Mouse (Mus musculus): ENCODE data around the gene Ank3.

Gene Ank3

GRCm38 (mm10) chr10:69576264-69576663, 177.7 kb downstream of the Ank3 start:
- no peak for DNase-seq

- DNase-seq, result no peak
Measured at GRCm38 (mm10) chr10:69577061-69577728, 178.6 kb downstream of the Ank3 start.

DNA sequence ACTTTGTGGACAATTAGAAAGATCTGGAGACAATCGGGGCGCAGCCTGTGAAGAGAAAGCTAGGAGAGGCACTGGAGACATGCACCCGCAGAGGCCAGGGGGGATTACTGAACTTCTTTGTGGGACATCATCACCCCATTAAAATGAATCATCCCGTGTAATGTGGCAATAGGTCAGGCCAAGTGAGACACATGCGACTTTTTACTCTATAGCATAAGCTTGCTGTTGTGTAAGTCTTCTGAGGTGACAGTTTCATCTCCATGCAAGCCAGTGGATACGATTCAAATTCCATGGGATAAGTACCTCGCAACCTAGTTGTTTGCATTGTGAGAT, 179.1 kb downstream of the Ank3 start:
- no peak for DNase-seq

DNA sequence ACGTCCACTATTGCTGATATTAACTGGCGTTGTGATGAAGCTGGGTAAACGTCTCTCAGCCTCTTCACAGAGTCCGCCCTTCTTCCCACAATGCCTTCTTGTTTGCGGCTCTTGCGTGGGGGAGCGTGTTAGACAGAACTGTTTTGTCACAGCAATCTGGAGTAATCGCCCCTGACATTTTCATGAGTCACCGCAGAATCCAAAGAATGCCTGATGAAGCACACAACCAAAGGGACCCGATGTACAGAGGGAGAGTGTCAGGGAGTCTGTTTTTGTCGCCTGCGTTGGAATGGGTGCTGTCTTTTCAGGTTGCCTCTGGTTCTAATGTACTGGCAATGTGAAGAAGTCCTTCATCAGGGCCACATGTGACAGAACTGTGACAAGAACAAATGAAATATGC, 181.0 kb downstream of the Ank3 start:
- DNase-seq, result no peak

GRCm38 (mm10) chr10:69581525-69581924, 183.0 kb downstream of the Ank3 start:
- no peak for DNase-seq

GRCm38 (mm10) chr10:69583874-69584481, 185.4 kb downstream of the Ank3 start:
- no peak for DNase-seq

GRCm38 (mm10) chr10:69584566-69584965, 186.0 kb downstream of the Ank3 start:
- peak; percentile 44 to 62 for DNase-seq

GRCm38 (mm10) chr10:69585271-69585670, 186.7 kb downstream of the Ank3 start:
- no peak for DNase-seq

- peak; percentile 97 for DNase-seq
Measured at GRCm38 (mm10) chr10:69594186-69595131, 195.9 kb downstream of the Ank3 start.

DNA sequence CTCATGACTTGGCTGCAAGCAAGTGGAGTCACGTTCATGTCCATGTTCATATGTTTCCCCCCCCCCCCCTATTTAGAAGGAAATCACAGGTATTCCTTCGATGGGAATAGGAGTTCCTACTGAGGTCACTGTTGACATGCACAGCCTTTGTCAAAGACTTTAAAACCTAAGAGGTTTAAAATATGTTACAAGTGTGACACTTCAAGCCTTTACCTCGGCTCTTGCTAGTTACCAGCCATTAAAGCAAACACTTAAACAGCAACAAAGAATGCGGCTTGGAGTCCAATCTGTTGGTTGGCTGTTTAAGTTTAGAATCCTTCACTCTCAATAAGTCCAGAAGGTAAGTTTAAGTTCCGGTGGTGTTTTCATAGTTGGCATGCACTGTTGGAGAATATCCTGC, 196.9 kb downstream of the Ank3 start:
- no peak for DNase-seq

GRCm38 (mm10) chr10:69601471-69601870, 202.9 kb downstream of the Ank3 start:
- DNase-seq, result no peak

DNA sequence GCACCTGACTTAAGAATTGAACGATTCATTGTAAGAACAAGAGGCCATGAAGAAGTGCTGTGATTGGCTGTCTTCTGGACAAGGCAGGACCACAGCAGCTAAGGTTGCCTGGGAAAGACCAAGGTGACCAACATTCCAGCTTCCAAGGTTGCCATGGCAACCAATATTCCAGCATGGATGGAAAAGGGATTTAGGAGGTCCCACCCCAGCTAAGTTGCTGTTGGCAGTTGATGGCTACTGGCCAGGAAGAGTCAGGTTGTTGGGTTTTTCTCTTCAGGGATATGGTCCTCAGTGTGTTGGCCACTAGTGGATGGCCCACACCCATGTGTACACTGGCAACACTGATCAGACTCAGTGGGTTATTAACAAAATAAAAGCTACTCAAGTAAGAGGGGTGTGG, 204.1 kb downstream of the Ank3 start:
- no peak for DNase-seq

DNA sequence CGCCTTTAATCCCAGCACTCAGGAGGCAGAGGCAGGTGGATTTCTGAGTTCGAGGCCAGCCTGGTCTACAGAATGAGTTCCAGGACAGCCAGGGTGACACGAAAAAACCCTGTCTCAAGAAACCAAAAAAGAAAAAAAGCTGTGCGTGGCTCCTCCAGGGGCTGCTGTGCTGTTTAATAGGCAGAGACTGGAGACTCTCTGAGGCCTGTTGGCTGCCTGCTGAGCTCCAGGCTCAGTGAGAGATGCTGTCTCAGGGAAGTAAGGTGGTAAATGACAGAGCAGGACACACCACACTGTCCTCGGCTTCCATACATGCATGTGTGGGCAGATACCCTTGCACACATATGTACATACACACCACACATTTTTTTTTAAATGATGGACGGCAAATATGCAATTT, 206.0 kb downstream of the Ank3 start:
- DNase-seq, result no peak

GRCm38 (mm10) chr10:69605211-69605610, 206.6 kb downstream of the Ank3 start:
- DNase-seq, result no peak

DNA sequence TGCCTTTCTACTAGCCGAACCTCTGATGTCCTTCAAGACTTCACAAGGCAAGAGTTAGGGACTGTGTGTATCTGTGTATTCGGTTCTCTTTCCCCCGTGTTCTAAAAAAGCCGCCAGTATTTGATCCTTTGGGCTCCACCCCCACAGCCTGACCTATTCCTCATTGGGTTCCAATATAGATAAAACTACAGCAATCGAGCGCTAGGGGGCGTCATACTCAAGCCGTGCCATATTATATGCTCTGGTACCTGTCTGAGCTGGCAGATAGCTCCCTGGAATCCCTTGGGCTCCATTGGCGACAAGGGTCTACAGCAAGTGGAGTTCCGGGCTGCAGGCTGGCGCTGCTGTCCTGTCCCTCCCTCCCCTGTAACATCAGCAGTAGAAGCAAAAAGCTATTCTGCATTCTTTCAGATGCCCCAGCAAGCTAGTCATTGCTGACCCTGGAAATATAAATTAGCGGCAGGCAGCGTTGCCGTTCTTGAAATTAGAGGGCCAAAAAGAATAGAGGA, 209.1 kb downstream of the Ank3 start:
- no peak for DNase-seq

DNA sequence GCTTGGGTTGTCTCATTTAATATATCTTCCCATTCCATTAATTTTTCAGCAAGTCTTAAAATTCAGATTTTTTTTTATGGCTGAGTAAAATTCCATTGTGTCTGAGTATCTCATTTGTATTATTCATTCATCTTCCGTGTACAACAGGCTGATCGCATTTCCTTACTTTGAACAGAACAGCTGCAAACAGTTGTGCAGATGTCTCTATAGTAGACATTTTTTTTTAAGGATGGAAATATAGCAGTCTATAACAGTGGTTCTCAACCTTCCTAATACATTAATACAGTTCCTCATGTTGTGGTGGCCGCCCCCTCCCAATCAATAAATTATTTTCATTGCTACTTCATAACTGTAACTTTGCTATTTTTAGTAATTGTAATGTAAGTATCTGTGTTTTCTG, 212.7 kb downstream of the Ank3 start:
- no peak for DNase-seq

GRCm38 (mm10) chr10:69611839-69612340, 213.3 kb downstream of the Ank3 start:
- peak; percentile 55 to 59 for DNase-seq

- peak; percentile 63 to 67 for DNase-seq
Measured at GRCm38 (mm10) chr10:69616953-69617352, 218.4 kb downstream of the Ank3 start.

- no peak for DNase-seq
Measured at GRCm38 (mm10) chr10:69617537-69618112, 219.1 kb downstream of the Ank3 start.

- no peak for DNase-seq
Measured at GRCm38 (mm10) chr10:69620692-69621382, 222.3 kb downstream of the Ank3 start.

GRCm38 (mm10) chr10:69627767-69628166, 229.2 kb downstream of the Ank3 start:
- no peak for DNase-seq

DNA sequence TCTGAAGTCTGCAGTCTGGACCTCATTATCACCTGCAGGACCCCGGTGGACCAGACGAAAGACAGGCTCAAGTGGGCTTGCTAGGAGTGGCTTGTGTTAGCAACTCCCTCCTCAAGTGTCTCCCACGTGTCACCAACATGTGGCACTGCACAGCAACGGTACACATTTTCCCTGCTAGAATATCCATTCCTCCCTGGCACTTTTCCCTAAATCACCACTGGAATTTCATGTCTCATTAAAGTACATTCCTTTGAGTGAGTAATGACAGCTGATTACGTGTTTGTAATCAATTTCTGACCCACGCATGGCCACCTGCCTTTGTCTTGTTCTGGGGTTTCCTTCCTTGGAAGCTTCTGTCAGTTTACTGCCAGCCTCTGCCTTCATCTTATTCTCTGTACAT, 230.2 kb downstream of the Ank3 start:
- DNase-seq, result no peak
